Mouse (Mus musculus) limb, embryonic 13.5 days (tissue): ENCODE measurements at regions not wholly inside any gene's neighbourhood (a gene's known extent, or its start where the extent isn't known, plus 50 kb on each side); places are given as distances from the start of the nearest gene placed in this dataset.

Source experiments
- ATAC-seq: fragments of 200-750 bp; cut with Nextera tagmentation; 2 replicates; pipeline ENCODE4 v1.8.0; 2017; ENCODE audit warnings: low read depth, moderate number of reproducible peaks, moderate TSS enrichment; ENCODE audit not compliant: low FRiP score
- H3K27ac ChIP-seq: fragments of 300-500 bp; sonication (generic); 2 replicates; pipeline ENCODE4 v1.5.1; 2015; ENCODE audit warnings: inconsistent platforms, mild to moderate bottlenecking, moderate library complexity
- H3K27me3 ChIP-seq: fragments of 300-500 bp; sonication (generic); 2 replicates; pipeline ENCODE4 v1.6.1; 2015; ENCODE audit warnings: mild to moderate bottlenecking, inconsistent platforms
- H3K36me3 ChIP-seq: fragments of 300-500 bp; sonication (generic); 2 replicates; pipeline ENCODE4 v1.6.1; 2015; ENCODE audit warnings: inconsistent platforms, mild to moderate bottlenecking, moderate library complexity
- H3K4me1 ChIP-seq: fragments of 300-500 bp; sonication (generic); 2 replicates; pipeline ENCODE4 v1.6.1; 2015; ENCODE audit warnings: inconsistent platforms
- H3K4me2 ChIP-seq: fragments of 300-500 bp; sonication (generic); replicated peaks from 2 replicates; pipeline ENCODE4 v1.6.1; 2015; ENCODE audit warnings: inconsistent platforms, mild to moderate bottlenecking, moderate library complexity
- H3K4me3 ChIP-seq: fragments of 300-500 bp; sonication (generic); 2 replicates; pipeline ENCODE4 v1.5.1; 2015; ENCODE audit warnings: moderate library complexity, mild to moderate bottlenecking, inconsistent platforms
- H3K9ac ChIP-seq: fragments of 300-500 bp; sonication (generic); 2 replicates; pipeline ENCODE4 v1.6.1; 2015; ENCODE audit warnings: mild to moderate bottlenecking, inconsistent platforms
- H3K9me3 ChIP-seq: fragments of 300-500 bp; sonication (generic); 2 replicates; pipeline ENCODE4 v1.6.1; 2016; ENCODE audit warnings: inconsistent platforms
- WGBS: fragments of 180-500 bp; shearing (Covaris S2); methylation state at CpG from one replicate; pipeline ENCODE4 v1.1.7; 2015; 5-methylcytosine and 5-hydroxymethylcytosine counted together

- peak; percentile 78 for ATAC-seq
- Histone ChIP-seq H3K4me1 (peaks cover 35% of the 10 kb centered on the region), H3K4me3 (no peak overlapping the region), H3K36me3 (no peaks in the 10 kb centered on the region), H3K27me3 (no peaks in the 10 kb centered on the region), H3K4me2 (no peak overlapping the region), H3K9ac (no peak overlapping the region), H3K9me3 (no peaks in the 10 kb centered on the region; the same call in 1 of the 2 replicates), H3K27ac (peak overlapping the region; percentile 28; the same call in 1 of the 2 replicates)
- 11% methylated on average over 6 of the region's 6 CpGs for WGBS
These were observed 87.0 kb upstream of the 1700024P04Rik start for GRCm38 (mm10) chr13:99071413-99071812.

GRCm38 (mm10) chr13:99069767-99070166 lies 85.4 kb upstream of the 1700024P04Rik start:
- whole genome bisulfite sequencing, result 84% methylated on average over 10 of the region's 10 CpGs
- no peak for ATAC-seq
- Histone ChIP-seq H3K4me1 (peaks cover 35% of the 10 kb centered on the region), H3K9me3 (no peaks in the 10 kb centered on the region; the same call in 1 of the 2 replicates), H3K9ac (no peak overlapping the region), H3K27ac (no peak overlapping the region), H3K27me3 (no peaks in the 10 kb centered on the region), H3K4me2 (no peak overlapping the region), H3K4me3 (no peak overlapping the region), H3K36me3 (no peaks in the 10 kb centered on the region)

- no peak overlapping the region for H3K4me2 ChIP-seq
- ATAC-seq, result no peak
- H3K4me1 ChIP-seq, result peaks cover 35% of the 10 kb centered on the region
- WGBS, result 43% methylated on average over 1 of the region's 1 CpGs
- H3K27ac ChIP-seq, result no peak overlapping the region
- H3K27me3 ChIP-seq, result no peaks in the 10 kb centered on the region
- no peak overlapping the region for H3K4me3 ChIP-seq
- H3K9ac ChIP-seq, result no peak overlapping the region
- H3K36me3 ChIP-seq, result no peaks in the 10 kb centered on the region
- H3K9me3 ChIP-seq, result no peaks in the 10 kb centered on the region; the same call in 1 of the 2 replicates
These were observed 83.1 kb upstream of the 1700024P04Rik start for GRCm38 (mm10) chr13:99067504-99067903.

- Histone ChIP-seq H3K27ac (peak overlapping the region; percentile 12; the same call in 1 of the 2 replicates), H3K9ac (no peak overlapping the region), H3K4me2 (no peak overlapping the region), H3K4me1 (peaks cover 28% of the 10 kb centered on the region), H3K27me3 (no peaks in the 10 kb centered on the region), H3K4me3 (no peak overlapping the region), H3K36me3 (no peaks in the 10 kb centered on the region), H3K9me3 (no peaks in the 10 kb centered on the region; the same call in 1 of the 2 replicates)
- 21% methylated on average over 4 of the region's 4 CpGs for WGBS
- ATAC-seq, result peak; percentile 32
These were observed 79.1 kb upstream of the 1700024P04Rik start for GRCm38 (mm10) chr13:99063431-99063830.

- no peaks in the 10 kb centered on the region for H3K27me3 ChIP-seq
- no peaks in the 10 kb centered on the region for H3K36me3 ChIP-seq
- peak overlapping the region; percentile 61; the same call in 1 of the 2 replicates for H3K27ac ChIP-seq
- no peak overlapping the region for H3K4me2 ChIP-seq
- no peaks in the 10 kb centered on the region for H3K9me3 ChIP-seq
- 17% methylated on average over 3 of the region's 3 CpGs for WGBS
- ATAC-seq, result no peak
- no peak overlapping the region for H3K4me3 ChIP-seq
- no peak overlapping the region for H3K9ac ChIP-seq
- H3K4me1 ChIP-seq, result peaks cover 31% of the 10 kb centered on the region
These were observed 78.6 kb upstream of the 1700024P04Rik start for GRCm38 (mm10) chr13:99062936-99063335.

- H3K27ac ChIP-seq, result no peak overlapping the region
- no peak overlapping the region for H3K4me3 ChIP-seq
- 74% methylated on average over 13 of the region's 13 CpGs for WGBS
- no peaks in the 10 kb centered on the region for H3K27me3 ChIP-seq
- H3K9ac ChIP-seq, result no peak overlapping the region
- ATAC-seq, result peak; percentile 41
- no peaks in the 10 kb centered on the region for H3K9me3 ChIP-seq
- no peaks in the 10 kb centered on the region for H3K36me3 ChIP-seq
- peaks cover 31% of the 10 kb centered on the region for H3K4me1 ChIP-seq
- no peak overlapping the region for H3K4me2 ChIP-seq
These were observed 74.0 kb upstream of the 1700024P04Rik start for GRCm38 (mm10) chr13:99058131-99058970.

GRCm38 (mm10) chr13:99057696-99058095 lies 73.3 kb upstream of the 1700024P04Rik start:
- no peak overlapping the region for H3K4me2 ChIP-seq
- H3K4me1 ChIP-seq, result peaks cover 26% of the 10 kb centered on the region
- H3K36me3 ChIP-seq, result no peaks in the 10 kb centered on the region
- H3K4me3 ChIP-seq, result no peak overlapping the region
- H3K27me3 ChIP-seq, result no peaks in the 10 kb centered on the region
- H3K27ac ChIP-seq, result no peak overlapping the region
- H3K9me3 ChIP-seq, result no peaks in the 10 kb centered on the region
- no peak overlapping the region for H3K9ac ChIP-seq
- WGBS, result 76% methylated on average over 6 of the region's 6 CpGs
- no peak for ATAC-seq

GRCm38 (mm10) chr13:99057293-99057588 lies 72.9 kb upstream of the 1700024P04Rik start:
- 69% methylated on average over 3 of the region's 3 CpGs for WGBS
- Histone ChIP-seq H3K4me3 (no peak overlapping the region), H3K4me1 (peaks cover 23% of the 10 kb centered on the region), H3K4me2 (no peak overlapping the region), H3K27ac (no peak overlapping the region), H3K9me3 (no peaks in the 10 kb centered on the region), H3K36me3 (no peaks in the 10 kb centered on the region), H3K27me3 (no peaks in the 10 kb centered on the region), H3K9ac (no peak overlapping the region)
- no peak for ATAC-seq

- Histone ChIP-seq H3K4me3 (no peak overlapping the region), H3K4me1 (peaks cover 23% of the 10 kb centered on the region), H3K27ac (no peak overlapping the region; the same call in 1 of the 2 replicates), H3K9ac (no peak overlapping the region), H3K36me3 (no peaks in the 10 kb centered on the region), H3K4me2 (no peak overlapping the region), H3K9me3 (no peaks in the 10 kb centered on the region), H3K27me3 (no peaks in the 10 kb centered on the region)
- ATAC-seq, result no peak
- WGBS, result 72% methylated on average over 19 of the region's 19 CpGs
These were observed 72.3 kb upstream of the 1700024P04Rik start for GRCm38 (mm10) chr13:99056432-99057292.

- 0 out of 2 replicates have a peak overlapping the region, but pooled peaks have one; percentile 1 for H3K4me2 ChIP-seq
- ATAC-seq, result peak; percentile 65
- 38% methylated on average over 11 of the region's 11 CpGs for WGBS
These were observed 71.4 kb upstream of the 1700024P04Rik start for GRCm38 (mm10) chr13:99055609-99056321.

GRCm38 (mm10) chr13:99052076-99052475 lies 67.7 kb upstream of the 1700024P04Rik start:
- 83% methylated on average over 1 of the region's 1 CpGs for WGBS
- no peaks in the 10 kb centered on the region for H3K27me3 ChIP-seq
- ATAC-seq, result no peak
- H3K4me3 ChIP-seq, result no peak overlapping the region
- H3K36me3 ChIP-seq, result no peaks in the 10 kb centered on the region
- peaks cover 14% of the 10 kb centered on the region; the same call in 1 of the 2 replicates for H3K4me1 ChIP-seq
- H3K27ac ChIP-seq, result no peak overlapping the region
- no peak overlapping the region for H3K9ac ChIP-seq
- no peaks in the 10 kb centered on the region for H3K9me3 ChIP-seq
- H3K4me2 ChIP-seq, result no peak overlapping the region

More at GRCm38 (mm10) chr13:99055609-99056321, 71.4 kb upstream of the 1700024P04Rik start:
- Histone ChIP-seq H3K9ac (no peak overlapping the region), H3K4me1 (peaks cover 23% of the 10 kb centered on the region), H3K27ac (peak overlapping the region; percentile 44; the same call in 1 of the 2 replicates), H3K4me3 (no peak overlapping the region), H3K9me3 (no peaks in the 10 kb centered on the region), H3K36me3 (no peaks in the 10 kb centered on the region), H3K27me3 (no peaks in the 10 kb centered on the region)
